Mouse (Mus musculus) lung, postnatal 0 days (tissue): ENCODE measurements around the gene Hnf4a.

Source experiments
- CTCF ChIP-seq: IDR thresholded peaks from 2 replicates; pipeline ENCODE4 v1.5.1; 2016; ENCODE audit warnings: antibody characterized with exemption, mild to moderate bottlenecking
- EP300 ChIP-seq: IDR thresholded peaks from 2 replicates; pipeline ENCODE4 v1.6.1; 2016; ENCODE audit warnings: antibody characterized with exemption, mild to moderate bottlenecking, control low read depth

DNA sequence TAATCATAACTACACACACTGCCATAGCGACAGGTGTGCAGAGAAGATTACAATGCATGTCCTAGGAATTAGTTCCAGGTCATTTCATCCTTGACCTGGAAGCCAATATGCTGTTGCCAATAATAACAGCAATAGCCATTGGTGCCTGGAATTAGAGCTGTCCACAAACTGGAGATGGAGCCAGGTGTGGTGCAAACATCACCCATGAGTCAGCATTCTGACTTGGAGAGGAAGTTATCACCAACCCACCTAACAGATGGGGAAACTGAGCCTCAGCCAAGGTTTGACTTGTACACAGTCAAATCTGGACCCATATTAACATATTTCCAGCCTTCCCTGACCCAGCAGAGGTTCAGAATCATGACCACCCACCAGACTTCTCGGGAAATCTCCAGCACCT, 31.8 kb downstream of the Hnf4a start:
- TF ChIP-seq CTCF (no peak), EP300 (no peak)
